Mouse (Mus musculus): ENCODE results near the gene Rhog.

Gene Rhog

DNA sequence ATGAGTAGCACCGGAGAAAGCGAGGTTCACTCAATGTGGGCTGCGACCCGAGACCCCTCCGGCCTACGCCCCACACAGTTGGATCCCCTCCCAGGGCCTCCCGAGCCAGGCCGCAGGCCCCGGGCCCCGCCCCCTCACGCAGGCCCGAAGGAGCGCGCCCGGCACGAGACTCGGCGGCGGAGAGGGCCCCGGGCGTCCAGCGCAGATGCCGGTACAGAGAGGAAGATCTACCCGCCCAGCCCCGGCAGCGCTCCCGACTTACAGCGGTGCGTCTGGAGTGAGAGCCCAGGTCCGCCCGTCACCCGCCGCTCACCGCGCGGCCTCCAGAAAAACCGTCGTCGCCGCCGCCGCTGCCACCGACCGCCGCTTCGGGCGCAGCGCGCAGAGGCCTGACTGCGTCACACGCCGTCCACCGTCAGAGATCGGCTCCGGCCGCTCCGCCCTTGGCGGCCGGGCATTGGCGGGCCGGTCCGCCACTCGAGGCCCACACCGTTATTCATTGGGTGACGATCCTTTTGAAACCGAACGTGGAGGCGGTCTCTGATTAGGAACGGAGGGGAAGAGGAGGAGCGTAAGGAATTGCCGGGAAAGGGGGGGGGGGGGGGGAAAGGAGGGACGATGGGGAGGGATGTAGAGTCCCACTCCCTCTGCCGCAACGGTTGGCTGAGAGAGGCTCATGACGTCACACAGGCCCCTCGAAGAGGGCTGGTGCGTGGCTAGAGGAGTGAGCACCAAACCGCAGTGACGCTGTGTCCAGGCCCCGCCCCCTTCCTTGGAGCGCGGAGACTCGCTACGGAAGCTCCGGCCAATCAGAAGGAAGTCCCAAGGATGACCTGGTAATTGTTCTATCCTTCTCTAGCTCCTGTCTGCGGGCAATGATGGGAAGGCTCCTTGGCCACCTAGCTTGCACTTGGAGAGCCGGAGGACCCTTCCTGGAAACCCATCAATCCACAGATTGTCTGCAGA is 45.8 kb downstream of the Rhog start, which contains the start of the genes Nup98 and Pgap2:
TSS of gene Nup98 (minus strand) at position 421 of the 966 bp plus-strand sequence.
TSS of gene Pgap2 (plus strand) at position 453 of the 966 bp plus-strand sequence.
- peak; percentile 100 for DNase-seq

DNA sequence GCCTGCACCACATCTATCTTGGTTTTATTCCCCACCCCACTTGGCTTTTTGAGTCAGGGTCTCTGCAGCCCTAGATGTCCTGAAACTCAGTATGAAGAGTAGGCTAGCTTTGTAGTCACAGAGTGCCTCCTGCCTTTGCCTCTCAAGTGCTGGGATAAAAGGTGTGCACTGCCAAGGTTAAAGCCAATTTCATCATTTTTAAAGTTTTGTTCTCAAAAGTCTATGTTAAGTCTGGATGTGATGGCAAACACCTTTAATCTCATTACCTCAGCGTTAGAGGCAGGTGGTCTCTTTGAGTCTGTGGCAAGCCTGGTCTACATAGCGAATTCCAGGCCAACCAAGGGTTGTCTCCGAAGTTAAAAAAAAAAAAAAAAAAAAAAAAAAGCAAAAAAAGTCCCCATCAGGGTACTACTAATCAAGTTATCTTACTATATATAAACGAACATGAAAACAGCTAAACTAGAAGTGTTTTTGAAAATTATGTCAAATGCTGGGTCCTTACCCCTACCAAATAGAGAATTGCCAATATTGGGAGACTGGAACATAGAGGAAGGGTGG is 47.0 kb downstream of the Rhog start:
- DNase-seq, result no peak

DNA sequence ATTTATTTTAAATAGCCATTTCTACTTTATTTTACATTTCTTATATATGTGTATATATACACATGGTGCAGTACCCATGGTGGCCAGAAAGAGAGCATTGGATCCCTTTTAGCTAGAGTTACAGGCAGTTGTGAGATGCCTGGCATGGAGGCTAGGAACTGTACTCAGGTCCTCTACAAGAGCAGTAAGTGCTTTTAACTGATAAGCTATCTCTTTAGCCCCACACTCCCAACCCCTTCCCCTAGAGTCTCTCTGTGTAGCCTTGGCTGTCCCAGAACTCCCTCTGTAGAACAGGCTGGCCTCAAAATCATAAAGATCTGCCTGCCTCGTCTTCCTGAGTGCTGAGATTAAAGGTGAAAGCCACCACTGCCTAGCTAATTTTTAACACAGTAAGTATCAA is 50.2 kb downstream of the Rhog start:
- no peak for DNase-seq

DNA sequence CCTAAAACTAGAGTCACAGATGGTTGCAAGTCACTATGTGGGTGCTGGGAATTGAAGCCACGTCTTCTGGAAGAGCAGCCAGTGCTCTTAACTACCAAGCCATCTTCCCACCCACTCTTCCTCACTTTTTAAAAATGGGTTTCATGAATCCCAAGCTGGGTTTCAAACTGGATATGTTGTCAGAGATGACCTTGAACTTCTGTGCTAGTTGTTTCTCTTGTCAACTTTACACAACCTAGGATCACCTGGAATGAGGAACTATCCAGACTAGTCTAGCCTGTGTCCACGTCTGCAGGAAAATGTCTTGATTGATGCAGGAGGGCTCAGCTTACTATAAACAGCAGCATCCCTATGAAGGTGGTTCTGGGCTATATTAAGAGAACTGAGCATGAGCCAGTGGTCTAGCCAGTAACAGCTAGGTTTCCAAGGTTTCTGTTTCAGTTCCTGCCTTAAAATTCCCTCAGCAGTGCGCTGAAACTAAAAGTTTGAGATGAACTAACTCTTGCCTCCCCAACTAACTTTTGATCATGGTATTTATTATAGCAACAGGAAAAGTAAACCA is 51.5 kb downstream of the Rhog start:
- no peak for DNase-seq

DNA sequence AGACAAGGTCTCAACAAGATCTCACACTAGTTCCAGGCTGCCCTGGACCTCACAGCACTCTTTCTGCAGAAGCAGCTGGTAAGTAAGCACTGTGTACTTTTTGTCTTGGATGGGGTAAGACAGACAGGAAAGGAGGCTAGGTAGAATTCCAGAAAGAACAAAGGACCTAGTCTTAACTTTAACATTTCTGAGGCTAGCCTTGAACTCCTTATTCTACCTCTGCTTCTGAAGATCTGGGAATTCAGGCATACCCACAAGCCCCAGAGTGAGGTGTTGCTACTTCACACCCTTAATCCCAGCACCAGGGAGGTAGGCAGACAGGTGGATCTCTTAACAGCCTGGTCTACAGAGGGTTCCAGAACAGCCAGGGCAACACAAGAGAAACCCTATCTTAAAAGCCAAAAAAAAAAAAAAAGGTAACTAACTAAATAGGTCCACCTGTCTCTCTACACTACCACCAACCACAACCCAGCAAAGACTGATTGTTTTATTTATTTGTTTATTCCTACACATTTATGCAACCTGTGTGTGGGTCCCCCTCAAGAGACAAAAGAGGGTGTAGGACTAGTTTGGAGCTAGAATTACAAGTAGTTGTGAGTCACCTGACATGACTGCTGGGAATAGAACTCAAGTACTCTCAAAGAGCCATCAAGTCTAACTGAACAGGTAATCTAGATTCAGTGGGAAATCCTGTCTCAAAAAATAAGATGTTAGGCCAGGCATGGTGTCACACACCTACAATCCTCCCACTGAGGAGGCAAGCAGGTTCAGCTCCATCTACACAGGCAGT is 54.7 kb downstream of the Rhog start:
- no peak for DNase-seq

DNA sequence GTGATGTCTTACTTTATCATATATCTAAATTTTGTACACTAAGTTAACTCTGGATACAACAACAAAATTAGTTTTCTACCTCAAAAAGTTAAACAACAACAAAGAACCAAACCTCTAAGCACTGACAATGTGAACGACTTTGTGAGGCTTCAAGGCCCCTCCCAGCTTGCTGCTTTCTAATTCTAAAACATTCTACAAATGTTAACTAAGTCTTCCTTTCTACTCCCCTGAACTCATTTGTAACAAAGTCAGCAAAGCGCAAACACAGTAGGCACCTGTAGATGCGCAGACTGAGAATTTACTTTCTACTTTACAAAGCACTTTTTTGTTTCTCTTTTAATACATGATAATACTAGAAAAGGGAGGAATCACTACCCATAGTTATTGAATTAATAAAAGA is 55.3 kb downstream of the Rhog start:
- no peak for DNase-seq

DNA sequence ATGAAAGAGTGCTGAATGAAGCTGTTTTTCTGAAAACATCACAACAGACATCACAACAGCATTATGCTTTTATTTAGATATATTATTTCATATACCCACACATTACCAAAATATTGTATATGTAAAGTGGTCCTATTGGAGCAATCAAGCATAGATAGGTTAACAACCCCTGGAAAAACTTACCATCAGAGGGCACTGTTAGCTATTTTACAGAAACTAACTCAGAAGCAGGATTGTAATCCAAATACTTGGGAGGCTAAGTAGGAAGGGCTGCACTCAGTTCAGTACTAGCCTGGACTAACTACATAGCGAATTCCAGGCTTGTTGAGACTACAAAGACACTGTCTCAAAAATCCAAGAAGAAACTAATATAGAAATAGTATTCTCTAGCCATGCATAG is 63.5 kb downstream of the Rhog start:
- DNase-seq, result no peak

All from cerebellum, adult 11-12 months (tissue).